Mouse (Mus musculus): ENCODE results near the gene Ttc6. TPM values are rescaled to one million over a fixed set of nuclear protein-coding genes. Genes with fewer than 3 reads are reported as not detected.
A peak's percentile ranks its signal among the peaks of the same experiment; 100 is the strongest.

The Ttc6 gene
- polyA plus RNA-seq, 1 experiment from 2014 or later: 0.79 TPM

DNA sequence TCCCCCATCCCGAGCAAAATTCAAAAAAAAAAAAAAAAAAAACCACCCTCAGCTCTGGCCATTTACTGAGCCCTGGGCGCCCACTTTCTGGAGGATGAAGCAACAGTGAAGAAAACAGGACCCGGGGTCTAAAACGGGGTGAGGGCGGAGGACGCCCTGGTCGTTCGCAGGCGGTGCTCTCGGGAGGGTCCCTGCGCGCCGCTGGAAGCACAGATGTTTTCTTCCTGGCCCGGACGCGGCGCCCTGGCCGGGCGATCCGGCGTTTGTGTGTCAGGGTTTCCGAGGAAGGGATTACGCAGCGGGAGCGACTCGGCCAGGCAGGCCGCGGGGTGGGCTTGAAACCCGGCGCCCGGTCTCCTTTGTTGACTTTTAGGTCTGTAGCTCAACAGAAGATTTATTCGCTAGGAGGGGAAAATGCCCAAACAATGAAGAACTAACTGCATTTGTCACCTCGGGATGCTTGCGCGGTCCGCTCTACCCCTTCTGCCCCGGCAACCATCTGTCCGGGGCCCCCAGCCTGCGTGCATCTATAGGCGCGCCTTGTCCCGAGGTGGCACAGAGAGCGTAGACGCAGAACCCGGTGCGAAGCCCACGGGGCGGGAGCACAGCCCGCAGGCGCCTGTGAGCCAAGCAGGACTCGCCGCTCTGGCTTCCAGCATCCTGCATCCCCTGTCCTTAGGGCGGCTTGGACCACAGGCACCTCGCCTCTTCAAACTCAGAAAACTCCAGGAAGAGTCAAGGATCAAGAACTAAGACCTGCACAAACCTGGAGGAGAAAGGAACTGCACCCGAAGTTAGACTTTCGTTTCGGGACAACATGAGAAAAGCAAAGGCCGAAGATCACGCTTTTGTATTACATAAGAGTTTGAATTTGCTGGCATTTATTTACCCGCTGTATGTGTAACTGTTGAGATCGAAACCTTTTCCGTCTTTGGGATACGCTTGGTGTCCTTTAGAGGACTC is 25.0 kb upstream of the Ttc6 start:
- peak overlapping the region; percentile 42 for H3K4me2 ChIP-seq (replicated peaks)
- peak overlapping the region; percentile 21 for H3K4me3 ChIP-seq
- H3K27me3 ChIP-seq: peaks cover 65% of the 10 kb centered on the region
- H3K9ac ChIP-seq: no peak overlapping the region
- H3K4me1 ChIP-seq: peaks cover 13% of the 10 kb centered on the region; the same call in 1 of the 2 replicates
- H3K27ac ChIP-seq: no peak overlapping the region
- no peak for ATAC-seq (ENCODE audit: insufficient number of reproducible peaks, insufficient read depth, low FRiP score, low TSS enrichment)
- H3K9me3 ChIP-seq: no peaks in the 10 kb centered on the region
- WGBS: under 1% methylated on average over 63 of the region's 63 CpGs
- H3K36me3 ChIP-seq: no peaks in the 10 kb centered on the region

DNA sequence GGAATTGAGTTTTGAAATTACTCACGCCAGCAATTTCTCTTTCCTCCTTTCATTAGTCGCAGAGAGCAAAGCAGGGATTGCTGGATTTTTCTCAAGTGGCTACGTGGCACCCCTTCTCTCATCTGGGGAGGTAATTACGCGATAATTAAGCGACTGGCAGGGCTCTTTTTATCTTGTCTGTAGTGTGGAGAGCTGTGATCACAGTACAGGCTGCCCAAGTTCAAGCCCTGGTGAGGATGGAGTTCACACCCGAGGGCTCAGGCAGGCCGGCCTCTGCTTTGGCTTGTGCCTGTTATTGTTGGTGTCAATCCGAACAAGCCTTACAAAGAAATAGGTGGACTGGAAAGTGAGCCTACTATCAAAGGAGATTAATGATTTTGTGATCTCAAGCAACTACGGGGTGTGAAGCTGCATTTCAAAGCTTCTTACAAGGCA is 24.3 kb upstream of the Ttc6 start:
- WGBS: 2% methylated on average over 10 of the region's 10 CpGs

DNA sequence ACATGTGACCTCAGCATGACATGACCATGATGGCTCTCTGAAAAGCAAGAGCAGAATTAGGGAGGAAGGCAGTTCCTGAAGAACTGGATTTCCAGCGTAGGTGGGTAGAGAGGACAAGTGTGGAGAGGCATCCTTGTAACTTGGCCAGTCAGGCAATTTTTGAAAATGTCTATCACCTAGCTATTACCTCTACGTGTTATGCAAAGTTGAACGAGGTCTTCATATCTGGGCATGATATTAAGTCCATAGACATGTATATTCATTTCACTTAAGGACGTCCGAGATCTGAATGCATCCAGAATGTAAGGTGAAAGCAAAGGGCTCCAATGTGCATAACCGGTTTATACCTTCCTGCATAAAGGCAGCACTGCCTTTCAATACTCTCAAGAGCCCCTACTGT is 22.8 kb upstream of the Ttc6 start:
- peaks cover 56% of the 10 kb centered on the region for H3K27me3 ChIP-seq
- no peaks in the 10 kb centered on the region for H3K9me3 ChIP-seq
- no peaks in the 10 kb centered on the region for H3K36me3 ChIP-seq
- H3K4me3 ChIP-seq: no peak overlapping the region
- H3K9ac ChIP-seq: no peak overlapping the region
- peaks cover 16% of the 10 kb centered on the region; the same call in 1 of the 2 replicates for H3K4me1 ChIP-seq
- H3K27ac ChIP-seq: no peak overlapping the region
- 7% methylated on average over 6 of the region's 6 CpGs for WGBS
- no peak for ATAC-seq (ENCODE audit: insufficient number of reproducible peaks, insufficient read depth, low FRiP score, low TSS enrichment)
- no peak overlapping the region for H3K4me2 ChIP-seq (replicated peaks)

More for the DNA sequence above, 24.3 kb upstream of the Ttc6 start:
- H3K4me2 ChIP-seq (replicated peaks): no peak overlapping the region
- no peaks in the 10 kb centered on the region for H3K36me3 ChIP-seq
- no peak for ATAC-seq (ENCODE audit: insufficient number of reproducible peaks, insufficient read depth, low FRiP score, low TSS enrichment)
- H3K9me3 ChIP-seq: no peaks in the 10 kb centered on the region
- peaks cover 58% of the 10 kb centered on the region for H3K27me3 ChIP-seq
- no peak overlapping the region for H3K4me3 ChIP-seq
- no peak overlapping the region for H3K9ac ChIP-seq
- no peak overlapping the region for H3K27ac ChIP-seq
- peaks cover 11% of the 10 kb centered on the region; the same call in 1 of the 2 replicates for H3K4me1 ChIP-seq

DNA sequence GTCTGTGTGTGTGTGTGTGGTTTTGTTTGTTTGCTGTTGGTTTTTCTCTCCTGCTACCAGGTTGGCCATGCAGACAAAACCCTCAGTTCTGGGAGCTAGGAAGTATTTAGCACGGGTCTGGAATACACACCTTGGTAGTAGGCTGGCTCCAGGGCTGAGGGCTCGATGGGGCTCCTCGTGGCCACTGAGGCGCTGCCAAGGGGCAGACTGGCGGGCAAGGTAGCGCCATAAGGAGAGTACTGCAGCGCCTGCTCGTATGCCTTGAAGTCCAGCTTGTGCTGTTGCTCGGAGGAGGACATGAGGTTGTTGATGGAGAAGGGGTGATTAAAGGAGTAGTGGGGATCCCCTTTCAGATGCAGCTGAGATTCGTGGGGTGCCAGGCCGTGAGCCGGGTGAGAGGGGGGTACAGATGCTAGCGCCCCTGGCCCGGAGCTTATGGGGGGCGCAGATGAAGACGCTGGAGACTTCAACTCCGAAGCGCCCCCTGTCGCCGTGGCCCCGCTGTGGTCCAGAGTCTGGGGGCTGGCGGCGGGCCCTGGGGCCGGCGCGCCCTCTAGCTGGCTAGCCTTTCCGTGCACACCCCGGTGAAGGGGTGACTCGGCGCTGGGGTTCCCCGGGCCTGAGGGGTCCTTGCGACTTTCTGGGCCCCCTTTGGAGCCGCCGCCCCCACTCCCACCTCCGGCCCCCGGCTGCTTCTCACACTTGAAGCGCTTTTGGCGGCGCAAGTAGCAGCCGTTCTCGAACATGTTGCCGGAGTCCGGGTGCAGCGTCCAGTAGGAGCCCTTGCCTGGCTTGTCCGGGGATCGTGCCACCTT is 21.8 kb upstream of the Ttc6 start:
- ATAC-seq (ENCODE audit: insufficient number of reproducible peaks, insufficient read depth, low FRiP score, low TSS enrichment): 0 out of 2 replicates have a peak, but pooled peaks have one; percentile 30
- Histone ChIP-seq H3K27me3 (peaks cover 57% of the 10 kb centered on the region), H3K36me3 (no peaks in the 10 kb centered on the region), H3K27ac (no peak overlapping the region), H3K9me3 (no peaks in the 10 kb centered on the region), H3K9ac (no peak overlapping the region), H3K4me3 (peak overlapping the region; percentile 19; the same call in 1 of the 2 replicates), H3K4me1 (peaks cover 16% of the 10 kb centered on the region; the same call in 1 of the 2 replicates), H3K4me2 (replicated peaks) (peak overlapping the region; percentile 33)
- 2% methylated on average over 46 of the region's 46 CpGs for WGBS

DNA sequence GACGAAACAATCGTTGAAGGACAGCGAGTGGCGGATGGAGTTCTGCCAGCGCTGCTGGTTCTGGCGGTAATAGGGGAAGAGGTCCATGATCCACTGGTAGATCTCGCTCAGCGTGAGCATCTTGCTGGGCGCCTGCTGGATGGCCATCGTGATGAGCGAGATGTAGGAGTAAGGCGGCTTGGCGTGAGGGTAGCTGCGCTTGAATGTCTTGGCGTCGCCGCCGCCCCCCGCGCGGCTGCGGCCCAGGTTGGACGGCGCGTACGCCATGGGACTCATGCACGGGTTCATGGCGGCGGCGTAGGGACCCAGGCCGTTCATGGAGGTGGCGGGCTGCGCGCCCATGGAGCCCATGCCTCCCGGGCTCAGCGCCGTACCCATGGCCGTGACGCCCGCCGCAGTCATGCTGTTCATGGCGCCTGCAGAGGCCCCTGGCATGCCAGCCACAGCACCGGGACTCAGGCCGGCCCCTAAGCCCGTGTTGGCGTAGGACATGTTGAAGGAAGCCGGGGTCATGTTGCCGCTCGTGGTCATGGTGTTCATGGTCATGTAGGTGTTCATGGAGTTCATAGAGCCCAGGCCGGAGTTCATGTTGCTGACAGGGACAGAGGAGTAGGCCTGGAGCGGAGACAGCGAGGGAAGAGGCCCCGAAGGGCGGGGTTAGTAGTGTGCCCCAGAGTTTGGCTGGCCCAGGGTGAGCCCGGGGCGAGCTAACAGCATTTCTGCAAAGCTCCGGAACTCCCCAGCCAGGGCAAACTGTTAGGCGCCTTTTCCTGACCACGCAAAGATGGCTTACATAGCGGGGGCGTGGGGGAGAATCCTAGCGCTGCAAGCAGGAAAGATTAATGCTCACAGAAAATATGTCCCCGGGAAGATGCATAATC is 20.9 kb upstream of the Ttc6 start:
- Histone ChIP-seq H3K4me1 (peaks cover 16% of the 10 kb centered on the region; the same call in 1 of the 2 replicates), H3K4me2 (replicated peaks) (peak overlapping the region; percentile 33), H3K27ac (no peak overlapping the region), H3K4me3 (peak overlapping the region; percentile 19; the same call in 1 of the 2 replicates), H3K36me3 (no peaks in the 10 kb centered on the region), H3K27me3 (peaks cover 63% of the 10 kb centered on the region), H3K9ac (no peak overlapping the region; the same call in 1 of the 2 replicates), H3K9me3 (no peaks in the 10 kb centered on the region)
- no peak for ATAC-seq (ENCODE audit: insufficient number of reproducible peaks, insufficient read depth, low FRiP score, low TSS enrichment)
- 2% methylated on average over 62 of the region's 63 CpGs for WGBS

DNA sequence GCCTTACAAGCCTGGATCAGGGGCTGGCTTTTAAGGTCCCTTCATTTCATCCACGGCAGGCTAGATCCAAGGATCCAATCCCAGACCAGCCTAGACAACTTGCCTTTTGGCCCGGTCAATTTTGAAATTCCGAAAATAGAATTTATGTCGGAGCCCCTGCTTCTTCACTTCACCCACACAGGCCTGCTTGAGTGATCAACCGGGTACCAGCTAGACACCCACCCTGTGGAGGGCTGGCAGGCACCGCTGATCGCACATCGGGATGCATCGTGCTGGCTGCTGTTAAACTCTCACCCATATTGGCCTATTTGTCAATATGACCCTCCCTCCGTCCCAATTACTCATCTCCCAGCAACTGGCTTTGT is 20.3 kb upstream of the Ttc6 start:
- peaks cover 69% of the 10 kb centered on the region for H3K27me3 ChIP-seq
- peaks cover 13% of the 10 kb centered on the region; the same call in 1 of the 2 replicates for H3K4me1 ChIP-seq
- 2% methylated on average over 10 of the region's 10 CpGs for WGBS
- H3K4me2 ChIP-seq (replicated peaks): no peak overlapping the region
- ATAC-seq (ENCODE audit: insufficient number of reproducible peaks, insufficient read depth, low FRiP score, low TSS enrichment): no peak
- no peak overlapping the region for H3K27ac ChIP-seq
- no peaks in the 10 kb centered on the region for H3K36me3 ChIP-seq
- 0 out of 2 replicates have a peak overlapping the region, but pooled peaks have one; percentile 19 for H3K4me3 ChIP-seq
- no peaks in the 10 kb centered on the region for H3K9me3 ChIP-seq
- no peak overlapping the region for H3K9ac ChIP-seq

DNA sequence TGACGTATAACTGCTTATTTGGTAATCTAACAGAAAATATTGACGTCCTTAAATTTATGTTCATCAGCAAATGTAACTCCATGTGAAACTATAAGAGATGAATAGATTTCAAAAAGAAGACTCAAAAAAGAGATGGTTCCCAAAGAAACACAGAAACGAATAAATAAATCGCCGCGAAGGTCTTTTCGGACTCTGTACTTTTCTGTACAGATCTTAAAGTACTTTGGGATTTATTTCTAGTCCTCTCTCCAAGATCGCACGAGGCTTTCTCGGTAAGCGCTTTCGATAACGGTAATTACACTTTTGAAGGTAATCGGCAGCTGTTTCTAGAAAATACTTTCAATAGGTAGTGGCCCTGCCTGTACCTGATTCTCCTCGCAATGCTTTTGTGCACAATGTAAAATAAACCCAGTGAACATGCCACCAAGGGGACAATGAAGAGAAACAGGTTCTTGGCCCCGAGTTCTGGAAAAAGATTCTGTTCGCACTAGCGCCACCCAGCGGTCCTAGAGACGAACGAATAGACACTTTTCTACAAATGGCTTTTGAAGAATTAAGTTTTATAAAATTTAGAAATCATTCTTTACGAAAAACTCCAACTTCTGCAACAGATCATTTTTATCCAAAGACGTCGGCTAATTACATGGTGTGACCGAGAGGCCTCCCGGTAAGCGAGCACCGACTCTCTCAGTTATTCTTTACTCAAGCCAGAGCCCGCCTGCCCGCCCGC is 19.1 kb upstream of the Ttc6 start:
- H3K4me2 ChIP-seq (replicated peaks): peak overlapping the region; percentile 79
- peaks cover 78% of the 10 kb centered on the region for H3K27me3 ChIP-seq
- WGBS: 2% methylated on average over 31 of the region's 31 CpGs
- no peaks in the 10 kb centered on the region for H3K36me3 ChIP-seq
- no peak for ATAC-seq (ENCODE audit: insufficient number of reproducible peaks, insufficient read depth, low FRiP score, low TSS enrichment)
- no peaks in the 10 kb centered on the region for H3K9me3 ChIP-seq
- peak overlapping the region; percentile 42 for H3K4me3 ChIP-seq
- no peak overlapping the region for H3K27ac ChIP-seq
- 0 out of 2 replicates have a peak overlapping the region, but pooled peaks have one; percentile 40 for H3K9ac ChIP-seq
- H3K4me1 ChIP-seq: peaks cover 8% of the 10 kb centered on the region; the same call in 1 of the 2 replicates

DNA sequence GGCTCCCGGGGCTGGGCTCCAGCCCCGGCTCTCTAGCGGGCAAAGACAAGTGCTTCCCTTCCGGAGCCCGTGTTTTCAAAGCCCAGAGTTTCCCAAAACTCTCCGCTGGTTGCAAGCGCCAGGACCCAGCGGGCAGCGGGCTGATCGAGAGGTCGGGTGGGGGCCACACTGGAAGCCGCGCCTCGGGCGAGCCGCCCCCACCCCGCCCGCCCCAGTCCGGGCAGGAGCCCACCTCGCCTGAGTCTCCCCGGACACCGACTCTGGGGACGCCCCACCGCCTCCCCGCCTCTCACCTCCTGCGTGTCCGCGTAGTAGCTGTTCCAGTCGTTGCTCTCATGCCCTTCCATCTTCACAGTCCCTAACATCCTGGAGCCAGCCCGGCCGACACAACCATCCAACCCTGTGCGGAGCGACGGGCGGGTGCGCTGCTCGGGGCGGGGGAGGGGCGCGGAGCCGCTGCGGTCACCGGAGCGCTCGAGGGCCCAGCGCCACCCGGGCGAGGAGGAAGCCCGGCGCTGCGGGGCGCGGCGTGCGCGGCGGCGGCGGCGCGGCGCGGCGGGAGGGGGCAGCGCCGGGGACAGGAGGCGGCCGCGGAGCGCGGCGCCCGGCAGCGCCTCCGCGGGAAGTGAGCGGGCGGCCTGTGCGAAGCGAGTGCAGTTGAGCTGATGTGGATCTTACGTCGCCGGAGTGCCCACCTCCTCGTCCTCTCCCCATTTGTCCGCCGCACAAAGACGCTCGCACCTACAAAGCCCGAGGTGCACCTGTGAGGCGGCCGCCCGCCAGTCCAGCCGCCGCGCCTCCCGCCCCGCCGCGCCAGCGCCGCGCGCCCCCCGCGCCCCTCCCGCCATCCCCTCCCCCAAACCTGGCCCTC is 18.3 kb upstream of the Ttc6 start:
- H3K27ac ChIP-seq: no peak overlapping the region
- peak overlapping the region; percentile 40 for H3K9ac ChIP-seq
- no peaks in the 10 kb centered on the region for H3K9me3 ChIP-seq
- ATAC-seq (ENCODE audit: insufficient number of reproducible peaks, insufficient read depth, low FRiP score, low TSS enrichment): peak; percentile 49; the same call in 1 of the 2 replicates
- H3K4me2 ChIP-seq (replicated peaks): peak overlapping the region; percentile 79
- H3K27me3 ChIP-seq: peaks cover 86% of the 10 kb centered on the region
- peak overlapping the region; percentile 42 for H3K4me3 ChIP-seq
- under 1% methylated on average over 57 of the region's 106 CpGs for WGBS
- H3K36me3 ChIP-seq: no peaks in the 10 kb centered on the region
- H3K4me1 ChIP-seq: peaks cover 8% of the 10 kb centered on the region; the same call in 1 of the 2 replicates

DNA sequence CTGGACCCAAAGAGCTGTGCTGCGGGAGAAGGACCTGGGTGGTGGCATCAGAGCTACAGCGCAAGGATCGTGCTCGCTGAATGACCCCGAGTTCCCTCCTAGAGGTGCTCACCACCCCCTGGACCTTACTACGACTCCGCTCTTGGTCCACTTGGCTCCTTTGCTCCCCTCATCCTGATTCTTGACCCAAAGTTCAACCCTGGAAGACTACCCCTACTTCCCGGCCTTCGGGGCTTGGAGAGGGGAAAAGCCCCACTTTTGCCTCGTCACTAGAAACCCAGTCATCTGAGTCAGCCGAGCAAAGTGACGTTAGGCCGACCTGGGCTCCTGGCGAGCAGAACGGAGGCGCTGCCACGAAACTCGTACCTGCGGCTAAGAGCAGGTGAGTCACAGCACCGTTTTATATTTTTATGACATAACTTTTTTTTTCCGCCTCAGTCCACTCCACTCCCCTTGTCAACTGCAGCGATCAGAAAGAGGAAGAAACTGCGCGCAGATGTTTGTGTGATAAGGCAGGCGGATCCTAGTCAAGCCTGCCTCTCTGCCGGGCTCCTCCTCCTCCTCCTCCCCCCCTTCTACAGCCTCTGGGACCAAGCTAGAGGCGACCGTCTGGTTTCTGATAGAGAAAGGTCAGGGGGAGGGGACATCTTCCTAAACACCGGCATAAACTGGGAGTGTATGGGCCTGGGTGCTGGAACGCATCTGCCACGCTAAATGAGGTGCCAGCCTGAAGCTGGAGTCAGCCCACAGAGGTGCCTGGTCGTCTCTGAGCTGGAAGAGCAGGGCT is 17.3 kb upstream of the Ttc6 start, which contains the start of gene Foxa1:
Foxa1 (minus strand) TSS at position 502 of the 787 bp plus-strand sequence.
- peaks cover 89% of the 10 kb centered on the region for H3K27me3 ChIP-seq
- H3K27ac ChIP-seq: no peak within 1 kb of the TSS
- no peaks in the 10 kb centered on the region for H3K9me3 ChIP-seq
- peak within 1 kb of the TSS; percentile 79 for H3K4me2 ChIP-seq (replicated peaks)
- H3K4me3 ChIP-seq: peak within 1 kb of the TSS; percentile 42
- no peak for ATAC-seq (ENCODE audit: insufficient number of reproducible peaks, insufficient read depth, low FRiP score, low TSS enrichment)
- WGBS: 1% methylated on average over 32 of the region's 32 CpGs
- peak within 1 kb of the TSS; percentile 40; the same call in 1 of the 2 replicates for H3K9ac ChIP-seq
- H3K36me3 ChIP-seq: no peaks in the 10 kb centered on the region
- H3K4me1 ChIP-seq: peaks cover 8% of the 10 kb centered on the region; the same call in 1 of the 2 replicates

Measured in embryonic facial prominence, embryonic 12.5 days (tissue).